Mouse (Mus musculus): Measurements from ENCODE around the gene Syce3. TPM values are rescaled to one million over a fixed set of nuclear protein-coding genes. Genes with fewer than 3 reads are reported as not detected.
"Not testable (repeated sequence)": the region's sequence is repeated elsewhere in the genome, so short reads cannot be mapped to it uniquely, and the experiment has no call there.

Gene Syce3
- not detected for total RNA-seq (2021)
- long read RNA-seq, experiment 1 = 0 reads
- long read RNA-seq, experiment 2 = 0 reads

GRCm38 (mm10) chr15:89410118-89410517, at the start of gene Syce3:
Syce3 (minus strand) TSS chr15:89410503.
- no peak for DNase-seq

GRCm38 (mm10) chr15:89459821-89460220, 49.5 kb upstream of the Syce3 start:
- no peak for DNase-seq

GRCm38 (mm10) chr15:89458942-89459341, 48.6 kb upstream of the Syce3 start:
- no peak for DNase-seq

- DNase-seq = no peak
Observed at GRCm38 (mm10) chr15:89455642-89456041, 45.3 kb upstream of the Syce3 start.

GRCm38 (mm10) chr15:89454857-89455256, 44.6 kb upstream of the Syce3 start:
- DNase-seq = no peak

- peak; percentile 23 for DNase-seq
Observed at GRCm38 (mm10) chr15:89453865-89454478, 43.7 kb upstream of the Syce3 start, which contains the start of gene Mapk8ip2. Mapk8ip2 (plus strand) TSS chr15:89453913.

- DNase-seq = peak; percentile 88
Observed at GRCm38 (mm10) chr15:89452906-89453864, 42.9 kb upstream of the Syce3 start.

GRCm38 (mm10) chr15:89442486-89443070, 32.3 kb upstream of the Syce3 start:
- DNase-seq = no peak

GRCm38 (mm10) chr15:89435878-89436277, 25.6 kb upstream of the Syce3 start:
- no peak for DNase-seq

- no peak for DNase-seq
Observed at GRCm38 (mm10) chr15:89434136-89434535, 23.8 kb upstream of the Syce3 start.

- DNase-seq = no peak
Observed at GRCm38 (mm10) chr15:89432946-89433345, 22.6 kb upstream of the Syce3 start.

GRCm38 (mm10) chr15:89431806-89432205, 21.5 kb upstream of the Syce3 start:
- no peak for DNase-seq

- DNase-seq = no peak
Observed at GRCm38 (mm10) chr15:89431271-89431670, 21.0 kb upstream of the Syce3 start.

GRCm38 (mm10) chr15:89430771-89431170, 20.5 kb upstream of the Syce3 start:
- DNase-seq = not testable (repeated sequence)

GRCm38 (mm10) chr15:89430341-89430740, 20.0 kb upstream of the Syce3 start:
- DNase-seq = no peak

GRCm38 (mm10) chr15:89429352-89430221, 19.3 kb upstream of the Syce3 start, which contains the start of the genes C730034F03Rik, Gm44502 and Chkb:
C730034F03Rik (plus strand) TSS chr15:89429589.
Gm44502 (minus strand) TSS chr15:89429696.
Chkb (minus strand) TSS chr15:89429908.
- peak; percentile 95 for DNase-seq

- DNase-seq = no peak
Observed at GRCm38 (mm10) chr15:89428821-89429351, 18.6 kb upstream of the Syce3 start.

GRCm38 (mm10) chr15:89428136-89428790, 18.0 kb upstream of the Syce3 start:
- DNase-seq = peak; percentile 25

- peak; percentile 62 for DNase-seq
Observed at GRCm38 (mm10) chr15:89426716-89427115, 16.4 kb upstream of the Syce3 start.

- peak; percentile 74 for DNase-seq
Observed at GRCm38 (mm10) chr15:89425711-89426121, 15.4 kb upstream of the Syce3 start, which contains the start of gene Cpt1b. Cpt1b (minus strand) TSS chr15:89425863.

- DNase-seq = no peak
Observed at GRCm38 (mm10) chr15:89424621-89425020, 14.3 kb upstream of the Syce3 start.

All from adrenal gland, postnatal 10 days (tissue).